Mouse (Mus musculus) urinary bladder, postnatal 25 days (tissue): ENCODE data around the gene Rfc5.

Experiments
- DNase-seq: peaks from one replicate; pipeline ENCODE4 v3.0.0; 2022; ENCODE audit warnings: low spot score

Rfc5 gene

DNA sequence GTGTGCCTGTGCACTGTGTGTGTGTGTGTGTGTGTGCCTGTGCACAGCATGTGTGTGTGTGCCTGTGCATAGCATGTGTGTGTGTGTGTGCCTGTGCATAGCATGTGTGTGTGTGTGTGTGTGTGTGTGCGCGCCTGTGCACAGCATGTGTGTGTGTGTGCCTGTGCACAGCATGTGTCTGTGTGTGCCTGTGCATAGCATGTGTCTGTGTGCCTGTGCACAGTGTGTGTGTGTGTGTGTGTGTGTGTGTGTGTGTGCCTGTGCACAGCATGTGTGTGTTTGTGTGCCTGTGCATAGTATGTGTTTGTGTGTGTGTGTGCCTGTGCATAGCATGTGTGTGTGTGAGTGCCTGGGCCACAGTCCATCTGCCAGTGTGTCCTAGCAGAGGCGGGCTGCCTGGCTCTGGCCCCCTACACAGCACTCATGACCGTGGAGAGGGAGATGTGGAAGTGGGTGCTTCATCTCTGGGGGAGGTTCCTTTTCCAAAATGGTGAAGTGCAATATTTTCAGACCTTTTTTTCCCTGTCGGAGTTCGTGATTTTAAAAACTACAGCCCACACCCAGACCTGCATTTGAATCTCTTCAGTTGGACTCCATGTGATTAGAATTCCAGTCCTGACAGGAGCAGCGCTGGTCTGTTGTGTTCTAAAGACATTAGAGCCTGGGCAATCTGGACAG is 14.3 kb downstream of the Rfc5 start:
- no peak for DNase-seq

- DNase-seq = no peak
Measured at GRCm38 (mm10) chr5:117373418-117373817, 15.4 kb downstream of the Rfc5 start.

GRCm38 (mm10) chr5:117370592-117370991 is 18.3 kb downstream of the Rfc5 start:
- DNase-seq = no peak

DNA sequence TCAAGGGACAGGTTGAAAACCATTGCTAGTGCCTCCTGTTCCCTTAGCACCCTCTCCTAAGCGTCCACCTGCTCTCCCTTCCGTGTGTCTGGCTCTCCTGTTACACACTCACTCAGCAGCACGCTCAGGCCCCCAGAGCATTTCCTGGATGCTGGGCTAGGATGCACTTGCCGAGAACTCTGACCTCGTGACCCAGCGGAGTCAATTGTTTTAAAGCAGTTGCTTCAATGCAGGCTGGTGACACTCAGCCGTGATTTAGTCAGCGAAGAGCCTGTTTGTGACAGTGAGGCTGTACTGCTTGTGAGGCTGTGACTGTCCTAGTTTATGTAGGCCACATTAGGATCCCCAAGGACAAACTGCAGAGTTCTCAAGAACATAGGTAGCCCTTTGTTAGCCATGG is 21.6 kb downstream of the Rfc5 start:
- no peak for DNase-seq

DNA sequence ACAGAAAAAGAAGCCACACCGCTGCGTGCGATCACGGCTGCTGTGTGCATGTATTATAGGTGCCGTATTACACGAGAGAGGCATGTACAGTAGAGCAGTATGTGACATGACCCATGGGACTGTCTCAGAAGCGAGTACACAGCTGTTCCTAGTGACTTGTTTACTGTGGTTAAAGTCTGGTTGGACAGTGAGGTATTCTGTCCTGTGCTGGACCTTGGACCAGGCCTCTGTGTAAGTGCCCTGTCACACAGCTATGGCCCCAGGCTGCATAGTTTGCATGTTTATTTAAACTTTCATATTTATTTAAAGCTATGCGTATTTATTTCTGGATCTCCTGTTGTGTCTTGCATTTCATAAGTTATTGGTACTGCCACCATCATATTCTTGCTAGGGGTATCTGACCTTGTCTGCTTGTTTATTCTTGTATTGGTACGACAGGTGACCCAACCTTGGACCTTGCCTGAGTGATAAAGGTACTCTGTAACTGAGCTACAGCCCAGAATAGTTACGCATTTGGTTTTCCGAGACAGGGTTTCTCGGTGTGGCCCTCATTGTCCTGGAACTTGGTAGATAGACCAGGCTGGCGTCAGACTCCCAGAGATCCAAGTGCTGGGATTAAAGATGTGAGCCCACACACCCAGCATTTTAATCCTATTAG is 22.8 kb downstream of the Rfc5 start:
- no peak for DNase-seq

GRCm38 (mm10) chr5:117364821-117365220 is 24.0 kb downstream of the Rfc5 start:
- DNase-seq = no peak

DNA sequence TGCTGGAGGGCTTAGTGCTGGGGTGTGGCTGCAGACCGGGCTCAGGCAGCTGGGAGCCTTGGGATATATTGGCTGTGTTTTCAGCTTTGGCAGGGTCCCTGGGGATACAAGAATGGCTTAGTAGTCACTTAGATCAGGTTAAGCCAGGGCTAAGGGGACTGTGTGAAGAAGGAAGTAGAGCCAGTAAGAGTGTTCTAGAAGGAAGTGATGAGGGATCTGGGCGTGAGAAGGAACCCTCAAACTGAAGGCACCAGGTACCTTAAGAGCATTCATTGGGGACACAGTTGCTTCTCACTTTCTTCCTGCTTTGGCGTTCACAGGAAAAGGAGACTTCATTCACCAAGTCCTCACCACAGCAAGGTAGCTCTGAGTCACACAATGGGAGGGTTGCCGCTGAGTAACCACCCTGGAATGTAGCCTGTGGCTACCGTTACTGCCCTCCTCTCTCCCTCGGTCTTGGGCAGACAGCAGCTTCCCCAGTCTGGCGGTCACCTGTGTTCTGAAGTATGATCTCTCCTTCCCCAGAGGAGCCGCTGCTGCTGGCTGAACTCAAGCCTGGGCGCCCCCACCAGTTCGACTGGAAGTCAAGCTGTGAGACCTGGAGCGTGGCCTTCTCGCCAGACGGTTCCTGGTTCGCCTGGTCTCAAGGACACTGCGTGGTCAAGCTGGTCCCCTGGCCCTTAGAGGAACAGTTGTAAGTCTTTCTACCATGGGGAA is 25.6 kb downstream of the Rfc5 start:
- DNase-seq = peak; percentile 54

DNA sequence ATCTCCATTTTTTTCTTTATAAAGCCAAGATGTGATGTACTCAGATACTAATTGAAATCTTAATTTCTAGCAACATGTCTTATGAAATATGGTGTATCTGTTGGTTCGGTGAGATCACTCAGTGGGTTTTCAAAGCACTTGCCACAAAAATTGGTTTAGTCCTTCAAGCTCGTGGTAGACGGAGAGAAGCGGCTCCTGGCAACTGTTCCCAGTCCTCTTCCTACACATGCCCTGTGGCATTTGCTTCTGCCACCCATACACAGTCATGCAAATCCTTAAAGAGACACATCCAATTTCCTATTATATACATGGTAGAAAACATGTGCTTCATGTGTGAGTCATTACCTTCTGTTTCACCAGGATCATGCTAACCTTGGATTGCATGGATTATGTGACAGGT is 27.3 kb downstream of the Rfc5 start:
- DNase-seq = no peak

DNA sequence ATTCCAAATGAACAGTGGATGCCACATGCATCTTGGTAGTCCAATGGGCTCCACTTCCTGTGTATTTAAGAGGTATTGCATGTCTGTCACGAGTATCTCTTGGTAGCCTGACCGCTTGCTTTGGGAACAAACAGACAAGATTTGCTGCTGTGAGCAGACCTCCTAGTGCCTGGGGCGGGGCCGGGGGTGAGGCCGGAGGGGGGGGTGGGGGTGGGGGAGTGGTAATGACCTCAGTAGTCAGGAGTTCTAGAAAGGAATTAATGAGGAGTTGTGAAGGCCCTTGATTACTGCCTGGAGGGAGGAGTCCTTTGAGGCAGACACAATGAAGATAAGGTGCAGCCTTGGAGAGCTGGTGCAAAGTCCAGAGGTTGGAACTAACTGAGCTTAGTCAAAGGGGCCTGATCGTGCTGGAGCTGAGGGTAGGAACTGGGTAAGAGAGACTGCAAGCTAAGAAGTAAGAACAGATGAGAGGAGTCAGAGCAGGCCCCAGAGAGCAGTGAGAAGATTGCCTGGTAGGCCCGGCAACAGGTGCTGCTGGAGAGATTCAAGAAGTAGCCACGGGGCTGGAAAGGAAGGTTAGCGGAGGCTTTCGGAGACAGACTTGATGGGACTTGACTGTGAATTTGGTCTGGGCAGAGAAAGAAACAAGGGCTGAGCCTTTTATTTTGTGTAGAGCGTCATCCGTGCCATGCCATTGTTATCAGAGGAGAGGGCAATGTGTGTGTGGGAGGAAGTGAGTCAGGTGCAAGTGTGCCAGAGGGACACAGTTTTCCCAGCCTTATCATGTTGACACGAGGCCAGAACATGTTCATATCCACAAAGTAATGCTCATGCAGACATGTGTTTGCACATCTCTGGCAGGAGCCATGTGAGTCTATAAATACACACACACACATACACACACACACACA is 28.0 kb downstream of the Rfc5 start:
- peak; percentile 29 for DNase-seq

- DNase-seq = no peak
Measured at GRCm38 (mm10) chr5:117360228-117360515, 28.7 kb downstream of the Rfc5 start.

DNA sequence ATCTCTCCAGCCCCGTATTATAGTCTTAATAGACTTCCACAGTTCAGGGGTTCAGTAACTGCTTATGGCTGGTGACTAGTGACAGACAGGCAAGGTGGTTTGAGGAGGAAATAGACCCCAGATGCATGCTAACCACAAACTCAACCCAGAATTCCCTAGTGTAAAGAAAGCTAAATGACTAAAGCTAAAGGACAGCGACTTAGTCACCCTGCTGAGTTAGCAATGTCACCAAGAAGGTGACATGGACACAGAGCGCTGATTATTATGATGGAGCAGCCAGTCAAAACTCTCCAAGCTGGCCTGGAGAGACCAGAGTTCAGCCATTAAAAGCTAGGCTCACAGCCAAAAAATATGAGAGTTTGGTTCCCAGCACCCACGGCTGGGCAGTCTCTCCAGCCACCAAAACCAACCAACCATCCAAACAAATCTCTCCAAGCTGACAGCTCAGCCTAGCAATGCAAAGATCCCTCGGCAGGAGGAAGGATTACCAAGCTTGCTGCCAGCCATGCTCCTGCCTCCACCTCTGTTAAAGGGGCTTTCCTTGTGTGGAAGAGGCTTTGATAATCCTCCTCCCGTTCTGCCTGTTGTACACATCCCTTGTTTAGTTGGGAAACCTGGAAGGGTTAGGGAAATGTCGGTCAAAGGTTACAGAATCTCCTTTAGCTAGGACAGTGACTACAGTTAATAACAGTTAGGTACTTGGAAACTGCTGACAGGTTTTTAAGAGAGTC is 29.2 kb downstream of the Rfc5 start:
- no peak for DNase-seq

DNA sequence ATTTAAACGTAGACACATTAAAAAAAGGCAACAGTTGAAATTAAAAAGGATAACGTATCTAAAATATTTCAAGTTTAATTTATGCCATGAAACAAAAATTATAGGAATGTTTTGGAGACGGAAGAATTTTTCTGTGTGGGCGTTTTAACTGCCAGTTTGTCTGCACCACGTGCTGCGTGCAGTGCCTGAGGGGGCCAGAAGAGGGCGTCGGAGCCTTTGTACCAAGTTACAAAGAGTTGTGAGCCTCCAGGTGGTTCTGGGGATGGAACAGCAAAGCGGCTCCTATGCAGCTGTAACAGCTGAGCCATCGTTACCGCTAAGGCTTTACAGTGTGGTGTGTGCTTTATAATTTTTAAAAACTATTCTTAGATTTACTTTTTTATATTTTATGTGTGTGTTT is 30.1 kb downstream of the Rfc5 start:
- DNase-seq = peak; percentile 67

- DNase-seq = no peak
Measured at GRCm38 (mm10) chr5:117358248-117358630, 30.6 kb downstream of the Rfc5 start.

- DNase-seq = peak; percentile 23
Measured at GRCm38 (mm10) chr5:117357478-117358247, 31.2 kb downstream of the Rfc5 start.

GRCm38 (mm10) chr5:117357129-117357477 is 31.7 kb downstream of the Rfc5 start, which contains the start of gene Wsb2:
Gene Wsb2 (plus strand): TSS chr5:117357304.
- DNase-seq = peak; percentile 83

- peak; percentile 39 for DNase-seq
Measured at GRCm38 (mm10) chr5:117356365-117357128, 32.3 kb downstream of the Rfc5 start.

DNA sequence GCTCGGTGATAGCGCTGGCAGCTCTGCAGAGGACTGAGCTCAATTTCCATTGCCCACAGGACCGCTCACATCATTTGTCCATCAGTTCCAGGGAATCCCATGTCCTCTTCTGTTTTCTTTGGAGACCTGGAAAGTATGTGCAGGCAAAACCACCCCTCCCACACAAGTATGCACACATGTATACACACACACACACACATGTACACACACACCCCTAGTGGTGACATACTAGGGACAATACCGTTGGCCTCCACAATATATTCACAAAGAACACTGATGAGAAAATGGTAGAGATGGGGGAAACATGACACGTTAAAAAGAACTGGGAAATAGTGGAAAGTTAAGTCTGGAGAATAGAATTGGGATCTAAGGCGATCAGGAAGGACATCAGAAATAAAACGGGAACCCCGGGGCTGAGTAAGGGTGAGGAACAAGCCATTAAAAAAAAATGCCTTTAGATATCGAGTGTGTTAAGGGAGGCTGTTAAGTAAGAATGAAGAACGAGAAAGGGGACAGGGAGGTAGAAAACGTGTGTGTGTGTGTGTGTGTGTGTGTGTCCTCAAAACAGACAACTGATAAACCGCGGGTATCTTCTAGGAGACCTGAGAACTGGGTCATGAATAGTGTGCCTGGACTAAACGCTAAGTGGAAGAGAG is 33.1 kb downstream of the Rfc5 start:
- DNase-seq = no peak

GRCm38 (mm10) chr5:117354121-117354520 is 34.7 kb downstream of the Rfc5 start:
- no peak for DNase-seq

- peak; percentile 71 for DNase-seq
Measured at GRCm38 (mm10) chr5:117348279-117348678, 40.6 kb downstream of the Rfc5 start.

- DNase-seq = no peak
Measured at GRCm38 (mm10) chr5:117347838-117348237, 41.0 kb downstream of the Rfc5 start.
